Mouse (Mus musculus) CD4-positive, CD25-positive, alpha-beta regulatory T cell, adult 4 months (primary cell): Measurements from ENCODE around the gene Eef2. TPM values are rescaled to one million over a fixed set of nuclear protein-coding genes. Genes with fewer than 3 reads are reported as not detected.

Source experiments
- ATAC-seq: one replicate; pipeline ENCODE4 v1.8.0; 2017
- polyA plus RNA-seq, 2 experiments: library from polyadenylated mRNA; unstranded; fragments of 100-300 nt; shearing (Covaris generic); gene quantifications; one replicate each; pipeline ENCODE4 v1.2.1; 2017

Eef2 gene
- polyA plus RNA-seq = 1,000 to 10,000 TPM in 1 of 2 experiments, 100 to 1,000 TPM in 1; 934 to 1,665 TPM

GRCm38 (mm10) chr10:81176466-81177271 is at the start of gene Eef2:
Gene Eef2 (plus strand): TSS chr10:81176631.
- ATAC-seq = peak; percentile 73

GRCm38 (mm10) chr10:81134181-81134587 is 42.2 kb upstream of the Eef2 start:
- ATAC-seq = no peak

- no peak for ATAC-seq
These were observed 41.3 kb upstream of the Eef2 start, which contains the start of gene Zbtb7a for GRCm38 (mm10) chr10:81134966-81135681. Gene Zbtb7a (plus strand): TSS chr10:81135220.

GRCm38 (mm10) chr10:81135831-81136705 is 40.4 kb upstream of the Eef2 start:
- ATAC-seq = no peak

- ATAC-seq = peak; percentile 17
These were observed 39.7 kb upstream of the Eef2 start for GRCm38 (mm10) chr10:81136706-81137231.

- peak; percentile 83 for ATAC-seq
These were observed 38.9 kb upstream of the Eef2 start for GRCm38 (mm10) chr10:81137252-81138130.

- ATAC-seq = peak; percentile 30
These were observed 38.2 kb upstream of the Eef2 start for GRCm38 (mm10) chr10:81138131-81138782.

GRCm38 (mm10) chr10:81138821-81139528 is 37.5 kb upstream of the Eef2 start:
- ATAC-seq = no peak

GRCm38 (mm10) chr10:81139529-81139846 is 36.9 kb upstream of the Eef2 start:
- no peak for ATAC-seq

GRCm38 (mm10) chr10:81140005-81140404 is 36.4 kb upstream of the Eef2 start:
- ATAC-seq = no peak

- ATAC-seq = no peak
These were observed 35.5 kb upstream of the Eef2 start for GRCm38 (mm10) chr10:81140717-81141454.

- no peak for ATAC-seq
These were observed 34.8 kb upstream of the Eef2 start for GRCm38 (mm10) chr10:81141455-81142210.

- no peak for ATAC-seq
These were observed 33.9 kb upstream of the Eef2 start for GRCm38 (mm10) chr10:81142551-81142981.

- ATAC-seq = no peak
These were observed 33.2 kb upstream of the Eef2 start for GRCm38 (mm10) chr10:81143157-81143633.

GRCm38 (mm10) chr10:81143845-81144437 is 32.5 kb upstream of the Eef2 start:
- no peak for ATAC-seq

GRCm38 (mm10) chr10:81144667-81145066 is 31.8 kb upstream of the Eef2 start:
- ATAC-seq = no peak

GRCm38 (mm10) chr10:81145307-81145706 is 31.1 kb upstream of the Eef2 start:
- no peak for ATAC-seq

- ATAC-seq = no peak
These were observed 30.7 kb upstream of the Eef2 start for GRCm38 (mm10) chr10:81145778-81146177.
